28 mouse cellular contexts compared by ENCODE assay signal in the genomic region with DNA sequence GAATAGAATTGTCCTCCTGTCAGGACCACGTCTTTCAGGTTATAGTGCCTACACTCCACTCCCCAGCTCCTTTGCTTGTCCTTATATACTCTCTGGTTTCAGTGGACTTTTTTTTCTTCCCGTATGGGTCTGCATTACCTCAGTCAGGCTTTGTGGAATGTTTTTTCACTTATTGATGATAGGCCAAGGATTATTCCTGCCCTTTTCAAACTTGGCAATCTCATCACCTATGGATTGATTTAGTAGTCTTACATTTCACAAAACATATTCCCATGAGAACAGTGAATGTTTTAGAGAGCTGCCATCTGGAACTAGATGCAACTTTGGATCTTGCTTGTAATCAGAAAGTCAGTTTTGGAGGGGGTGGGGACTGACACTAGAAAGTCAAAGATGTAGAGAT. TPM values are rescaled to one million over a fixed set of nuclear protein-coding genes. Genes with fewer than 3 reads are reported as not detected.
A peak's percentile ranks its signal among the peaks of the same experiment; 100 is the strongest.
DNase-seq lines count a peak whose midpoint lies in the region; ATAC-seq and TF ChIP-seq lines count a peak whose summit lies in the region.
"Had no signal": no experiment of that assay in that cellular context is flagged by ENCODE, and none has a peak within 500 bp of the region (broad histone marks: within the 10 kb centered on the region; RNA-seq: fewer than 3 reads in every experiment).

A gene (minus strand): TSS at position 102 of the 400 bp plus-strand sequence.

- DNase-seq in brain, adult 2 months (ENCODE audit: low read depth, low spot score): peak; percentile 4
- peak; percentile 0 for DNase-seq in yolk sac, embryonic 10.5 days (ENCODE audit: low spot score)
- no peak for DNase-seq in left cerebral cortex, adult 2 months (ENCODE audit: extremely low spot score in 1 of 2, low spot score in 2 of 2)
- DNase-seq: adrenal gland, adult 2 months; adrenal gland, postnatal 10 days; adrenal gland, postnatal 25 days; cerebellum, adult 11-12 months; cerebellum, adult 2 months; cerebellum, adult 9-10 months; cerebellum, postnatal 10 days; cerebellum, postnatal 25 days; embryo, embryonic 11 days; forebrain, postnatal 0 days had no signal

- H3K9me3 ChIP-seq in forebrain, embryonic 16.5 days (ENCODE audit: control insufficient read depth, low read length): no peaks in the 10 kb centered on the region
- H3K9me3 ChIP-seq: embryonic facial prominence, embryonic 13.5 days; embryonic facial prominence, embryonic 15.5 days; forebrain, embryonic 10.5 days; forebrain, embryonic 12.5 days had no signal

- no peak within 1 kb of the TSS for H3K27ac ChIP-seq in bone marrow, adult 2 months (ENCODE audit: control insufficient read depth, insufficient read depth, low read depth, low read length, poor library complexity)
- H3K27ac ChIP-seq in forebrain, embryonic 16.5 days (ENCODE audit: low read length): no peak within 1 kb of the TSS
- H3K27ac ChIP-seq in left cerebral cortex, adult 2 months: no peak within 1 kb of the TSS
- H3K27ac ChIP-seq: embryonic facial prominence, embryonic 13.5 days; embryonic facial prominence, embryonic 15.5 days; forebrain, embryonic 10.5 days; forebrain, embryonic 12.5 days had no signal

- no peak within 1 kb of the TSS for H3K4me3 ChIP-seq in bone marrow, adult 2 months (replicated peaks; ENCODE audit: control insufficient read depth, low read depth, low read length)
- H3K4me3 ChIP-seq in forebrain, embryonic 16.5 days (replicated peaks; ENCODE audit: low read length): no peak within 1 kb of the TSS
- no peak within 1 kb of the TSS for H3K4me3 ChIP-seq in left cerebral cortex, adult 2 months
- H3K4me3 ChIP-seq: embryonic facial prominence, embryonic 13.5 days; embryonic facial prominence, embryonic 15.5 days; erythroblast, embryonic 14.5 days; forebrain, embryonic 10.5 days; forebrain, embryonic 12.5 days had no signal

- WGBS in bone marrow, adult 2 months: 58% methylated on average over 2 of the region's 2 CpGs
- 91% methylated on average over 2 of the region's 2 CpGs for WGBS in forebrain, embryonic 16.5 days

- no peak within 1 kb of the TSS for H3K4me2 ChIP-seq in forebrain, embryonic 16.5 days (ENCODE audit: low read length)
- H3K4me2 ChIP-seq: embryonic facial prominence, embryonic 13.5 days; embryonic facial prominence, embryonic 15.5 days; forebrain, embryonic 12.5 days had no signal

- no peak for TF ChIP-seq POLR2A in bone marrow, adult 2 months (IDR thresholded peaks at IDR 0.05; ENCODE audit: borderline replicate concordance, control insufficient read depth, low read depth, low read length)

- ATAC-seq in forebrain, embryonic 16.5 days: no peak
- ATAC-seq: forebrain, embryonic 14.5 days; forebrain, postnatal 0 days had no signal

- no peak within 1 kb of the TSS for H3K9ac ChIP-seq in forebrain, embryonic 16.5 days (replicated peaks; ENCODE audit: low read depth, low read length)
- H3K9ac ChIP-seq: embryonic facial prominence, embryonic 13.5 days; embryonic facial prominence, embryonic 15.5 days; forebrain, embryonic 12.5 days; forebrain, postnatal 0 days had no signal

- no peaks in the 10 kb centered on the region for H3K4me1 ChIP-seq in bone marrow, adult 2 months (ENCODE audit: control insufficient read depth, insufficient read depth, low read length)
- H3K4me1 ChIP-seq in forebrain, embryonic 16.5 days (replicated peaks; ENCODE audit: control insufficient read depth, insufficient read depth, low read length): no peaks in the 10 kb centered on the region
- H3K4me1 ChIP-seq: embryonic facial prominence, embryonic 13.5 days; embryonic facial prominence, embryonic 15.5 days; forebrain, embryonic 10.5 days; forebrain, embryonic 12.5 days had no signal

- no peaks in the 10 kb centered on the region for H3K27me3 ChIP-seq in forebrain, embryonic 16.5 days (replicated peaks; ENCODE audit: control insufficient read depth, insufficient read depth, low read length)
- H3K27me3 ChIP-seq: embryonic facial prominence, embryonic 13.5 days; embryonic facial prominence, embryonic 15.5 days; forebrain, embryonic 12.5 days had no signal

- intact Hi-C loops in left cerebral cortex, adult 2 months (cut with DNase I): loop anchor here (5.0 kb wide), 1 partner anchor 70 kb away; no protein-coding TSS in a partner anchor

- no peaks in the 10 kb centered on the region for H3K36me3 ChIP-seq in forebrain, embryonic 16.5 days (ENCODE audit: control insufficient read depth, insufficient read depth)
- H3K36me3 ChIP-seq: embryonic facial prominence, embryonic 13.5 days; embryonic facial prominence, embryonic 15.5 days; forebrain, embryonic 10.5 days; forebrain, embryonic 12.5 days had no signal

- TF ChIP-seq CTCF in bone marrow, adult 2 months (IDR thresholded peaks at IDR 0.05; ENCODE audit: control insufficient read depth, insufficient read depth, low read length): no peak
- no peak for TF ChIP-seq CTCF in left cerebral cortex, adult 2 months (IDR thresholded peaks at IDR 0.05)

RNA-seq across cellular contexts. Expression of the gene that starts here (rescaled TPM):
- polyA plus RNA-seq in bone marrow, adult 2 months (2011; ENCODE audit: insufficient read depth, insufficient read length, low replicate concordance, missing spikeins): 32.1 and 139 TPM in 2 replicates
- polyA plus RNA-seq in forebrain, embryonic 16.5 days (2015; fragmentation: Nextera tagmentation; extraction: Ambion mirVana): not detected in 2 replicates
- total RNA-seq in left cerebral cortex, adult 2 months (2021): not detected
- total RNA-seq: adrenal gland, postnatal 10 days; adrenal gland, postnatal 4 days; common myeloid progenitor, adult 5-6 weeks; ES-E14; forebrain, postnatal 0 days; MEL had no signal
- polyA plus RNA-seq: brain, embryonic 14.5 days; C2C12; cerebellum, adult 2 months; embryonic facial prominence, embryonic 11.5 days; embryonic facial prominence, embryonic 13.5 days; embryonic facial prominence, embryonic 15.5 days; erythroblast, embryonic 14.5 days; forebrain, embryonic 10.5 days; forebrain, embryonic 12.5 days; forebrain, embryonic 14.5 days; forebrain, postnatal 0 days had no signal

Comparison
In these comparisons a context has a peak if more than half of its experiments do, and no peak if none do; other contexts are left out.
1. RNA of the gene that starts here (polyA plus RNA-seq): 32.1 to 139 TPM in bone marrow, adult 2 months; not detected in forebrain, embryonic 16.5 days; every median in the first group is over 10 times any median in the second.
2. DNase-seq: peak in brain, adult 2 months (single experiment) and yolk sac, embryonic 10.5 days (single experiment); none in left cerebral cortex, adult 2 months (0 of 2).